Mouse (Mus musculus): ENCODE measurements around the gene 1810010D01Rik. TPM values are rescaled to one million over a fixed set of nuclear protein-coding genes. Genes with fewer than 3 reads are reported as not detected.

Gene 1810010D01Rik
- polyA plus RNA-seq, 1 experiment from 2014 or later: 0.58 TPM

- WGBS: 35% methylated on average over 2 of the region's 2 CpGs
- no peaks in the 10 kb centered on the region for H3K36me3 ChIP-seq (ENCODE audit: insufficient read depth)
- H3K27me3 ChIP-seq (ENCODE audit: insufficient read depth, low read length): no peaks in the 10 kb centered on the region
- DNase-seq (peak; percentile 30), ATAC-seq (ENCODE audit: insufficient read depth) (no peak)
- no peak overlapping the region for H3K9ac ChIP-seq
- no peaks in the 10 kb centered on the region for H3K9me3 ChIP-seq (ENCODE audit: low read depth, low read length)
- H3K4me2 ChIP-seq: no peak overlapping the region
- TF ChIP-seq CTCF (IDR thresholded peaks at IDR 0.05; ENCODE audit: low read depth): no peak
- H3K4me1 ChIP-seq (ENCODE audit: insufficient read depth): peaks cover 14% of the 10 kb centered on the region
- H3K4me3 ChIP-seq (ENCODE audit: low read depth, low read length): no peak overlapping the region
- no peak overlapping the region for H3K27ac ChIP-seq (ENCODE audit: low read depth)
These were observed 8.2 kb downstream of the 1810010D01Rik start for GRCm38 (mm10) chr7:145199711-145200110.

- Histone ChIP-seq H3K9me3 (ENCODE audit: low read depth, low read length) (no peaks in the 10 kb centered on the region), H3K36me3 (ENCODE audit: insufficient read depth) (no peaks in the 10 kb centered on the region), H3K27ac (ENCODE audit: low read depth) (peak overlapping the region; percentile 76; the same call in 1 of the 2 replicates), H3K27me3 (ENCODE audit: insufficient read depth, low read length) (no peaks in the 10 kb centered on the region), H3K4me1 (ENCODE audit: insufficient read depth) (peaks cover 23% of the 10 kb centered on the region), H3K4me3 (ENCODE audit: low read depth, low read length) (no peak overlapping the region), H3K4me2 (no peak overlapping the region), H3K9ac (no peak overlapping the region)
- peak; percentile 61 for DNase-seq
- WGBS: 23% methylated on average over 4 of the region's 4 CpGs
- ATAC-seq (ENCODE audit: insufficient read depth): peak; percentile 42
- TF ChIP-seq CTCF (IDR thresholded peaks at IDR 0.05; ENCODE audit: low read depth): no peak
These were observed 9.7 kb downstream of the 1810010D01Rik start for GRCm38 (mm10) chr7:145198223-145198714.

GRCm38 (mm10) chr7:145197711-145198110 lies 10.2 kb downstream of the 1810010D01Rik start:
- DNase-seq (no peak), ATAC-seq (ENCODE audit: insufficient read depth) (no peak)
- no peaks in the 10 kb centered on the region for H3K9me3 ChIP-seq (ENCODE audit: low read depth, low read length)
- WGBS: 46% methylated on average over 3 of the region's 3 CpGs
- no peaks in the 10 kb centered on the region for H3K36me3 ChIP-seq (ENCODE audit: insufficient read depth)
- no peak for TF ChIP-seq CTCF (IDR thresholded peaks at IDR 0.05; ENCODE audit: low read depth)
- H3K4me1 ChIP-seq (ENCODE audit: insufficient read depth): peaks cover 23% of the 10 kb centered on the region
- H3K9ac ChIP-seq: no peak overlapping the region
- no peaks in the 10 kb centered on the region for H3K27me3 ChIP-seq (ENCODE audit: insufficient read depth, low read length)
- H3K4me3 ChIP-seq (ENCODE audit: low read depth, low read length): no peak overlapping the region
- peak overlapping the region; percentile 76; the same call in 1 of the 2 replicates for H3K27ac ChIP-seq (ENCODE audit: low read depth)
- no peak overlapping the region for H3K4me2 ChIP-seq

GRCm38 (mm10) chr7:145197042-145197441 lies 10.9 kb downstream of the 1810010D01Rik start:
- ATAC-seq (ENCODE audit: insufficient read depth) (no peak), DNase-seq (no peak)
- 58% methylated on average over 3 of the region's 3 CpGs for WGBS
- Histone ChIP-seq H3K4me3 (ENCODE audit: low read depth, low read length) (no peak overlapping the region), H3K36me3 (ENCODE audit: insufficient read depth) (no peaks in the 10 kb centered on the region), H3K27me3 (ENCODE audit: insufficient read depth, low read length) (no peaks in the 10 kb centered on the region), H3K9ac (no peak overlapping the region), H3K9me3 (ENCODE audit: low read depth, low read length) (no peaks in the 10 kb centered on the region), H3K27ac (ENCODE audit: low read depth) (0 out of 2 replicates have a peak overlapping the region, but pooled peaks have one; percentile 30), H3K4me2 (no peak overlapping the region), H3K4me1 (ENCODE audit: insufficient read depth) (peaks cover 23% of the 10 kb centered on the region)
- TF ChIP-seq CTCF (IDR thresholded peaks at IDR 0.05; ENCODE audit: low read depth): no peak

- Histone ChIP-seq H3K4me3 (ENCODE audit: low read depth, low read length) (no peak overlapping the region), H3K9ac (no peak overlapping the region), H3K9me3 (ENCODE audit: low read depth, low read length) (no peaks in the 10 kb centered on the region), H3K27ac (ENCODE audit: low read depth) (no peak overlapping the region), H3K4me1 (ENCODE audit: insufficient read depth) (peaks cover 23% of the 10 kb centered on the region), H3K36me3 (ENCODE audit: insufficient read depth) (no peaks in the 10 kb centered on the region), H3K27me3 (ENCODE audit: insufficient read depth, low read length) (no peaks in the 10 kb centered on the region), H3K4me2 (no peak overlapping the region)
- ATAC-seq (ENCODE audit: insufficient read depth): no peak
- no peak for TF ChIP-seq CTCF (IDR thresholded peaks at IDR 0.05; ENCODE audit: low read depth)
- 86% methylated on average over 6 of the region's 6 CpGs for WGBS
- no peak for DNase-seq
These were observed 11.6 kb downstream of the 1810010D01Rik start for GRCm38 (mm10) chr7:145196340-145196739.

GRCm38 (mm10) chr7:145195186-145195927 lies 12.6 kb downstream of the 1810010D01Rik start:
- peak overlapping the region; percentile 28 for H3K27ac ChIP-seq (ENCODE audit: low read depth)
- no peak overlapping the region for H3K4me2 ChIP-seq
- ATAC-seq (ENCODE audit: insufficient read depth) (peak; percentile 9; the same call in 1 of the 2 replicates), DNase-seq (peak; percentile 43)
- TF ChIP-seq CTCF (IDR thresholded peaks at IDR 0.05; ENCODE audit: low read depth): no peak
- H3K4me3 ChIP-seq (ENCODE audit: low read depth, low read length): no peak overlapping the region
- H3K36me3 ChIP-seq (ENCODE audit: insufficient read depth): no peaks in the 10 kb centered on the region
- H3K9me3 ChIP-seq (ENCODE audit: low read depth, low read length): no peaks in the 10 kb centered on the region
- H3K27me3 ChIP-seq (ENCODE audit: insufficient read depth, low read length): no peaks in the 10 kb centered on the region
- H3K4me1 ChIP-seq (ENCODE audit: insufficient read depth): peaks cover 23% of the 10 kb centered on the region
- WGBS: 37% methylated on average over 5 of the region's 5 CpGs
- no peak overlapping the region for H3K9ac ChIP-seq

GRCm38 (mm10) chr7:145194455-145195161 lies 13.3 kb downstream of the 1810010D01Rik start:
- H3K4me2 ChIP-seq: no peak overlapping the region; the same call in 1 of the 2 replicates
- 0 out of 2 replicates have a peak, but pooled peaks have one; percentile 10 for TF ChIP-seq CTCF (IDR thresholded peaks at IDR 0.05; ENCODE audit: low read depth)
- H3K4me3 ChIP-seq (ENCODE audit: low read depth, low read length): no peak overlapping the region
- H3K36me3 ChIP-seq (ENCODE audit: insufficient read depth): no peaks in the 10 kb centered on the region
- WGBS: 43% methylated on average over 3 of the region's 3 CpGs
- H3K27me3 ChIP-seq (ENCODE audit: insufficient read depth, low read length): no peaks in the 10 kb centered on the region
- no peaks in the 10 kb centered on the region for H3K9me3 ChIP-seq (ENCODE audit: low read depth, low read length)
- H3K27ac ChIP-seq (ENCODE audit: low read depth): peak overlapping the region; percentile 28
- H3K4me1 ChIP-seq (ENCODE audit: insufficient read depth): peaks cover 23% of the 10 kb centered on the region
- DNase-seq (peak; percentile 91), ATAC-seq (ENCODE audit: insufficient read depth) (peak; percentile 71)
- H3K9ac ChIP-seq: no peak overlapping the region
